Mouse (Mus musculus) intestine, postnatal 0 days (tissue): ENCODE results near the gene Krtap29-1. TPM values are rescaled to one million over a fixed set of nuclear protein-coding genes. Genes with fewer than 3 reads are reported as not detected.

Source experiments
- ATAC-seq: fragments of 200-750 bp; cut with Nextera tagmentation; 2 replicates; pipeline ENCODE4 v1.8.0; 2017; ENCODE audit warnings: mild to moderate bottlenecking, moderate TSS enrichment, moderate library complexity
- H3K27ac ChIP-seq: fragments of 300-500 bp; sonication (generic); 2 replicates; pipeline ENCODE4 v1.5.1; 2014; ENCODE audit warnings: mild to moderate bottlenecking, low read depth, low read length, moderate library complexity
- H3K27me3 ChIP-seq: fragments of 300-500 bp; sonication (generic); replicated peaks from 2 replicates; pipeline ENCODE4 v1.6.1; 2014; ENCODE audit warnings: low read length, mixed read lengths; ENCODE audit not compliant: control insufficient read depth, insufficient read depth
- H3K36me3 ChIP-seq: fragments of 300-500 bp; sonication (generic); 2 replicates; pipeline ENCODE4 v1.6.1; 2014; ENCODE audit warnings: mild to moderate bottlenecking, moderate library complexity; ENCODE audit not compliant: control insufficient read depth, insufficient read depth
- H3K4me1 ChIP-seq: fragments of 300-500 bp; sonication (generic); replicated peaks from 2 replicates; pipeline ENCODE4 v1.6.1; 2014; ENCODE audit warnings: antibody characterized with exemption, low read length, mixed read lengths; ENCODE audit not compliant: control insufficient read depth, insufficient read depth
- H3K4me2 ChIP-seq: fragments of 300-500 bp; sonication (generic); replicated peaks from 2 replicates; pipeline ENCODE4 v1.6.1; 2014; ENCODE audit warnings: low read depth, mild to moderate bottlenecking, moderate library complexity
- H3K4me3 ChIP-seq: fragments of 300-500 bp; sonication (generic); 2 replicates; pipeline ENCODE4 v1.5.1; 2014; ENCODE audit warnings: low read depth, low read length
- H3K9ac ChIP-seq: fragments of 300-500 bp; sonication (generic); 2 replicates; pipeline ENCODE4 v1.6.1; 2014; ENCODE audit warnings: mild to moderate bottlenecking, low read depth, low read length
- H3K9me3 ChIP-seq: fragments of 300-500 bp; sonication (generic); 2 replicates; pipeline ENCODE4 v1.6.1; 2016; ENCODE audit warnings: mixed run types; ENCODE audit not compliant: control insufficient read depth
- CTCF ChIP-seq: sonication (generic); IDR thresholded peaks from 2 replicates; pipeline ENCODE4 v1.5.1; 2016; ENCODE audit warnings: low read depth, mild to moderate bottlenecking, control low read depth, antibody characterized with exemption, moderate library complexity
- WGBS: fragments of 180-500 bp; shearing (Covaris S2); extraction: QIAGEN DNeasy Blood & Tissue Kit; methylation state at CpG from one replicate; pipeline ENCODE4 v1.1.7; 2014; 5-methylcytosine and 5-hydroxymethylcytosine counted together
- polyA plus RNA-seq: library from polyadenylated mRNA; unstranded; fragments of >200 nt; fragmentation: Nextera tagmentation; extraction: Ambion mirVana; gene quantifications from 2 replicates; pipeline ENCODE4 v1.2.1, GENCODE M21; 2015

Gene Krtap29-1
- polyA plus RNA-seq = not detected in 2 replicates

DNA sequence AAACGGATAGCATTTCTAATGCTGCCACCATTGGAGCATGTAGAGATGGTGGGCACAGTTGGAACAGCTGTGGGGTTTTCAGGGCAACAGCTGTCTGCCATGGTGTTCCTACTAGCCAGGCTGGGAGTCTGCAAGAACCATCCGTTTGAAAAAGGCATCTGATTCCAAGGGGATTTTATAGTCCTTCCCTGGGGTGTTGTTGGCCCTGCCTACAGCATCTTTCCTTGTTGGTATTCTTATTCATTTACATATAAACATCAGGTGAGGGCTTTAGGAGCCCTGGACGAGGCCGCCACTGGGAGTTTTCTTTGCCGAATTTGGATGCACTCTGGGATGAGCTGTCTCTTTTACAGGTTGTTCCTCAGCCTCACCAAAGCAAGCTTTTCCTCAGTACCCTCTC, at the start of gene Krtap29-1:
Krtap29-1 (minus strand) TSS at position 101 of the 400 bp plus-strand sequence.
- TF ChIP-seq CTCF = no peak
- no peaks in the 10 kb centered on the region for H3K4me1 ChIP-seq
- H3K27me3 ChIP-seq = no peaks in the 10 kb centered on the region
- WGBS = 65% methylated on average over 5 of the region's 5 CpGs
- no peak within 1 kb of the TSS for H3K27ac ChIP-seq
- no peak within 1 kb of the TSS for H3K4me2 ChIP-seq
- H3K9ac ChIP-seq = no peak within 1 kb of the TSS
- no peak within 1 kb of the TSS for H3K4me3 ChIP-seq
- H3K9me3 ChIP-seq = no peaks in the 10 kb centered on the region
- ATAC-seq = no peak
- H3K36me3 ChIP-seq = no peaks in the 10 kb centered on the region

DNA sequence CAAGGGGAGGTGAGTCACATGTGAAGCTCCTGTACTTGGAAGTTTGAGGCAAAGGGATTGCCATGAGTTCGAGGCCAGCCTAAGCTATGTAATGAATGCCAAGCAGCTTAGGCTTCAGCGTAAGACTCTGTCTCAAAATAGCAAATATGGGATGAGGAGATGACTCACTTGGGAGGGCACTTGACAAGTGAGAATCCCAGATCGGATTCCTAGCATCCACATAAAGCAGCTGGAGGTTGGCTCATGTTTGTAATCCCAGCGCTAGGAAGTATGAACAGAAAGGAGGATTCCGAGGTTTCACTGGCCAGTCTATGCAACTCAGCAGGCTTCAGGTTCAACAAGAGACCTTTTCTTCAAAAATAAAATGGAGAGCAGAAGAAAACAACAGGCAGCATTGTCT, 42.6 kb upstream of the Krtap29-1 start:
- TF ChIP-seq CTCF = no peak
- Histone ChIP-seq H3K36me3 (no peaks in the 10 kb centered on the region), H3K4me3 (no peak overlapping the region), H3K4me2 (no peak overlapping the region), H3K27me3 (no peaks in the 10 kb centered on the region), H3K9me3 (no peaks in the 10 kb centered on the region), H3K27ac (no peak overlapping the region), H3K9ac (no peak overlapping the region), H3K4me1 (no peaks in the 10 kb centered on the region)
- no peak for ATAC-seq
- 73% methylated on average over 5 of the region's 5 CpGs for WGBS

DNA sequence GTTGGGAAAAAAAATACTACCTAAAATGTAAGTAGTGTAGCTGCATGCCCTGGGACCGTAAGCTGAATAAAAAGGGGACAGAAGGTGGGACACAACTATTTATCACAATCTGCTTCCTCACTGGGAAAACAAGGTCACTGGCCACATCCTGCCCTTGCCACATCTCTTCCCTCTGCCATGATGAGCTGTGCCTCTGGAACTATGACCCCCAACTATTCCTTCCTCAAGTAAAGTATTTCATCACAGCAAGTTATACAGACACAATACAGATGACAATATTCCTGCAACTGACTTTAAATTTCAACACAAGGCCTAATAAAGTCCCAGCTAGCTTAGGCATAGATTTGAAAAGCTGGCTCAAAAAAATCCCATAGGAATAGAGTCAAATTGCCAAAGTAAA, 40.6 kb upstream of the Krtap29-1 start:
- 83% methylated on average over 1 of the region's 1 CpGs for WGBS
- no peak for ATAC-seq
- Histone ChIP-seq H3K9me3 (no peaks in the 10 kb centered on the region), H3K9ac (no peak overlapping the region), H3K4me2 (no peak overlapping the region), H3K27ac (no peak overlapping the region), H3K4me3 (no peak overlapping the region), H3K36me3 (no peaks in the 10 kb centered on the region), H3K4me1 (no peaks in the 10 kb centered on the region), H3K27me3 (no peaks in the 10 kb centered on the region)
- no peak for TF ChIP-seq CTCF

DNA sequence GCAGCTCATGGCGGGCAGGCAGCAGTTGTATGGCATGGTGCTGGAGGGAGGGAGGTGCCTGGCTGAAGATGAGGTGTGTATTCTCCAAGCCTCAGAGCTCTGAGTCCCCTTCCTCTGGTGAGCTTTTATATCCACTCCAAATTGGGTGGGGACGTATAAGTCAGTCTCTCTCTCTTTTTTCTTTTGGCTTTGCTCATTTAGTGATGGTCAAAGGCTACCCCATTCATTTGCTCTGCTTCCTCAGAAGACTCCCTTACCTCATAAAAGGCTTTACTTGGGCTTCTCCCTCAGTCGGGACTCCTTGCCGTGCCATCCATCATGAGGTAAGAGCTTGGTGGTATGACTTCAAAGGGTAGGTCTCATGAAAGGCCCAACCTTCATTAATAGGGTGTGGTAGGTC, 37.3 kb upstream of the Krtap29-1 start, which contains the start of gene Krt33a:
Krt33a (minus strand) TSS at position 101 of the 400 bp plus-strand sequence.
- 62% methylated on average over 4 of the region's 4 CpGs for WGBS
- Histone ChIP-seq H3K27ac (no peak within 1 kb of the TSS), H3K9me3 (no peaks in the 10 kb centered on the region), H3K4me1 (no peaks in the 10 kb centered on the region), H3K27me3 (no peaks in the 10 kb centered on the region), H3K36me3 (no peaks in the 10 kb centered on the region), H3K9ac (no peak within 1 kb of the TSS), H3K4me2 (no peak within 1 kb of the TSS), H3K4me3 (no peak within 1 kb of the TSS)
- TF ChIP-seq CTCF = no peak
- ATAC-seq = no peak

GRCm38 (mm10) chr11:100013691-100014171, 34.9 kb upstream of the Krtap29-1 start:
- H3K27ac ChIP-seq = no peak overlapping the region
- 45% methylated on average over 4 of the region's 4 CpGs for WGBS
- no peak overlapping the region for H3K9ac ChIP-seq
- H3K4me1 ChIP-seq = no peaks in the 10 kb centered on the region
- TF ChIP-seq CTCF = no peak
- H3K27me3 ChIP-seq = no peaks in the 10 kb centered on the region
- no peak overlapping the region for H3K4me3 ChIP-seq
- no peaks in the 10 kb centered on the region for H3K36me3 ChIP-seq
- no peak for ATAC-seq
- H3K4me2 ChIP-seq = no peak overlapping the region
- no peaks in the 10 kb centered on the region for H3K9me3 ChIP-seq

DNA sequence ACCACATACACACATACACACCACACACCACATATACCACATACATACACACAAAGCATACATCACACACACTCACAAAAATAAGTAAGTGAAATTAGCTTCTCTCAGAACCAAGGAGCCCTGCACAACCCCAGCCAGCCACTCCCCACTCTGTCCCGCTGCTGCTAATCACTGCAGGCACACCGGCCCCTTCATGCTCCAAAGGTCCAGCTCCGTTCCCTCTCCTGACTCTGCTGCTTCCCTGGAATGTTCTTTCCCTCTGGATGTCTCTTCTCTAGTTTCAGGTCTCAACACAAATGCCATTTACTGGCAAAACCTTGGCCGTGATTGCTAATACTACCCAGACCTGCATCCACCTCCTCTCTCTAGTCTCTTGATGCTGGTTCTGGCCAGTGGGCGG, 31.8 kb upstream of the Krtap29-1 start:
- Histone ChIP-seq H3K36me3 (no peaks in the 10 kb centered on the region), H3K9me3 (no peaks in the 10 kb centered on the region), H3K9ac (no peak overlapping the region), H3K4me3 (no peak overlapping the region), H3K4me2 (no peak overlapping the region), H3K27me3 (no peaks in the 10 kb centered on the region), H3K4me1 (no peaks in the 10 kb centered on the region), H3K27ac (no peak overlapping the region)
- no peak for TF ChIP-seq CTCF
- no peak for ATAC-seq
- 73% methylated on average over 5 of the region's 5 CpGs for WGBS

GRCm38 (mm10) chr11:100008336-100008735, 29.5 kb upstream of the Krtap29-1 start:
- no peak for ATAC-seq
- WGBS = 87% methylated on average over 5 of the region's 5 CpGs
- Histone ChIP-seq H3K4me2 (no peak overlapping the region), H3K9ac (no peak overlapping the region), H3K27me3 (no peaks in the 10 kb centered on the region), H3K27ac (no peak overlapping the region), H3K9me3 (no peaks in the 10 kb centered on the region), H3K4me3 (no peak overlapping the region), H3K36me3 (no peaks in the 10 kb centered on the region), H3K4me1 (no peaks in the 10 kb centered on the region)
- no peak for TF ChIP-seq CTCF
